Mouse (Mus musculus): ENCODE data around the gene Abcf2.
"Not testable (repeated sequence)": the region's sequence is repeated elsewhere in the genome, so short reads cannot be mapped to it uniquely, and the experiment has no call there.

The Abcf2 gene

GRCm38 (mm10) chr5:24586547-24587199, 9.4 kb upstream of the Abcf2 start, which contains the start of gene Chpf2:
Chpf2 (plus strand) TSS chr5:24586741.
- CTCF ChIA-PET, result interaction anchor here (0.6 to 2.2 kb wide), 3 partner anchors 10 to 102 kb away, joined by 3 to 9 read pairs (median 3); no protein-coding TSS in a partner anchor

GRCm38 (mm10) chr5:24586106-24586505, 8.8 kb upstream of the Abcf2 start:
- CTCF ChIA-PET, result interaction anchor here (2.2 kb wide), 1 partner anchor 11 kb away, joined by 9 read pairs; no protein-coding TSS in a partner anchor

GRCm38 (mm10) chr5:24578109-24578963, 1.1 kb upstream of the Abcf2 start:
- CTCF ChIA-PET, result no interaction called here

GRCm38 (mm10) chr5:24576801-24577182, 475 bp downstream of the Abcf2 start:
- CTCF ChIA-PET, result no interaction called here

GRCm38 (mm10) chr5:24575948-24576347, 1.3 kb downstream of the Abcf2 start:
- CTCF ChIA-PET, result no interaction called here

DNA sequence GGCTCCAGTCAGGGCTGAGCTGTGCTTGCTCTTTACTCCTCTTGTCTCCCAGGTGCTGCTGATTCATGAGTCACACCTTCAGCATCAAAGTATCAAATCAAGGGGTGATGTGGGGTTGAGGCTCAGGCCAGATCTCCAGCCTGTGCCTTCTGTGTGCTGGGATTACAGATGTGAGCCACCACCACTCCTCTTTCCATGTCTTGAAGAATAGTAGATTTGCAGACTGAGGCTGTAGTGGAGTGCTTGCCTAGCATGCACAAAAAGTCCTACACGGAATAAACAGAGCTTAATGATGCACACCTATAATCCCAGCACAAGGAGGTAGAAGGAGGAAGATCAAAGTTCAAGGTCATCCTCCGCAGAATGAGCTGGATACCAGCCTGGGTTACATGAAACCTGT, 20.6 kb downstream of the Abcf2 start, which contains the start of gene 4931409K22Rik:
4931409K22Rik (minus strand) TSS at position 101 of the 400 bp plus-strand sequence.
- CTCF ChIA-PET, result no interaction called here

- CTCF ChIA-PET, result not testable (repeated sequence)
These were observed 21.9 kb downstream of the Abcf2 start for GRCm38 (mm10) chr5:24555335-24555734.

DNA sequence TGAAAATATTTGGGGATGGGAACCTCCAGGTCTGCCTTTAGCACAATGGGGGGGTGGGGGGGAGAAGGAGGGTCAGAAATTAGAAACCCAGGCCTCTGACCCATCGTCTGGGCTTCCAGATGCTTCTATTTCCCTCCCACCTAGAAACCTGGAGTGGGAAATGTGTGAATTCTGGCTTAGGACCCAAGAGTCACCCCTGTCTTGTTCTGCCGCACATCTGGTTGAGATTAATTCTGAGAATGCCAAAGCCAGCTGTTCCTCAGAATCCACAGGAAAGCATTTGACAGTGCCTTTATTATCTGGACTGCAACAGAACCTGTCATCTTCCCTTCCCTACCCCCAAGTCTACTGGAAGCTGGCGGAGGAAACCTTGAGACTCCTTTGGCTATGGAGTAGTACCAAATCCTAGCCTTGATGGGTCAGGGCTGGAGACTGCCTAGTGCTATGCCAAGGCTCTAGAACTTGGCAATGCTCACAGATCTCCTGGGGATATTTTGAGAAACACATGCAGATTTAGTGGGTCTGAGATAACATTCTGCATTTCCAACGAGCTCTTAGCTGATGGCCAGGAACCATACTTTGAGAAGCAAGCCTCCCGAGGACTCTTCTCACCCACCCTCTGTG, 23.5 kb downstream of the Abcf2 start:
- CTCF ChIA-PET, result no interaction called here

- CTCF ChIA-PET, result no interaction called here
These were observed 26.0 kb downstream of the Abcf2 start for GRCm38 (mm10) chr5:24551317-24551688.

GRCm38 (mm10) chr5:24550598-24551316, 26.5 kb downstream of the Abcf2 start:
- CTCF ChIA-PET, result no interaction called here

DNA sequence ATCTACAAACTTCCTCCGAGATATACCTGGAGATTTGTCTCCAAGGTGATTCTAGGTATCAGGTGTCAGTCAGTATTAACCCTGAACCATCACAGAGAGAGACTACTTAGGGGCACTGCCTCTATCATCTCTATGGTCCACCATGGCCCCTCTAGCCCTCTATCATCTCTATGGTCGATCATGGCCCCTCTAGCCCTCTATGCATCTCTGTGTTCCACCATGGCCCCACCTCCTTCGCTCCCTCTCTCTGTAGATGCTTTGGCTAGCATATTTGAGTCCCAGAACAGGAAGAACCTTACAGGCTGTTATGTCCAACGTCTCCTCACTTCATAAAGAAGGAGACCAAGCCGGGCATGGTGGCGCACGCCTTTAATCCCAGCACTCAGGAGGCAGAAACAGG, 34.6 kb downstream of the Abcf2 start:
- CTCF ChIA-PET, result no interaction called here

GRCm38 (mm10) chr5:24541144-24541569, 36.1 kb downstream of the Abcf2 start:
- CTCF ChIA-PET, result interaction anchor here (0.6 kb wide), 2 partner anchors 27 to 59 kb away, joined by 3 to 4 read pairs; no protein-coding TSS in a partner anchor

- CTCF ChIA-PET, result interaction anchor here (0.6 kb wide), 2 partner anchors 58 to 239 kb away, joined by 3 to 4 read pairs; no protein-coding TSS in a partner anchor
These were observed 36.7 kb downstream of the Abcf2 start, which contains the start of gene Asb10 for GRCm38 (mm10) chr5:24540387-24541143. Asb10 (minus strand) TSS chr5:24540978.

DNA sequence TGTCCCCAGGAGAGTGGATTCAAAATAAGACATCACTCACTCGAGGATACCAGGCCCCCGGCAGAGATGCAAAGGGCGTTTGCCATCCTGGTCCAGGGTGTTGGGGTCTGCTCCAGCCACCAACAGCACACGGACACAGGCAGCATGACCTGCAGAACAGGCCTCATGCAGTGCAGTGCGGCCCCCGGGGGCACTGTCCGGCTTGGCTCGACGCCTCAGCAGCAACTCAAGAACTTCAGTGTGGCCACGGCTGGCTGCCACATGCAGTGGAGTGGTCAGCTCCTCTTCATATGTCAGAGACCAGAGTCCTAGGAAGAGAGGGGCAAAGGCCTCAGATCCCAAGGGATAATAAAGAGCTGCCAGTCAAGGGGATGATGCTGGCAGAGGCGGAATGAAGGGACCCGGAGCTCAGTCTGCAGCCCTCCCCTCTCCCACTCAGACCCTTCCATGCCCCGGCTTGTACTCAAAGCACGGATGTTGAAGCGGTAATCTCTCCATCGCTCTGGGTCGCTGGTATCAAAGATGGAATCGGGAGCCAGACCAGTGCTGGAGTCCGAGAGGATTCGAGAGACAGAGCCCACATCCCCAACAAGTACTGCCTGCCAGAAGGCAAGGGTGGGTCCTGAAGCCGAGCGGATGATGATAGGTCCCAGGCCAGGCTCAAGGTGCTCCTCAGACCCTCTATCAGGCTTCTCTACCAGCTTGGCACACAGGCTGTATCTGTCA, 37.5 kb downstream of the Abcf2 start:
- CTCF ChIA-PET, result interaction anchor here (0.6 kb wide), 1 partner anchor 240 kb away, joined by 4 read pairs; no protein-coding TSS in a partner anchor

DNA sequence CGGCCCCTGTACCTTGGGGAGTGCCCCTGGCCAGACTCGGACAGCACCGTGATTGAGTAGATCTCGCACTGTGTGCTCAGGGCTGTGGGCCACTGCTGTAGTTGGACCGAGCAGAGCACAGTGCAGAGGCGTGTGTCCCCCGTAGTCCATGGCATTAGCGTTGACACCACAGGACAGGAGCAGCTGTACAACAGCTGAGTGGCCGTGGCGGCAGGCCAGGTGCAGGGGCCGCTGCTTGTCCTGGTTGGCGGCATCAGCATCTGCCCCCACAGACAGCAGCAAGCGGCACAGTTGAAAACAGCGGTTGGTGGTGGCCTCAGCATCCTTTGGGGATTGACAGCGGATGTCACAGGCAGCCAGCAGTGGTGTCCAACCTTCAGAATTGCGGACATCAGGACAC, 39.6 kb downstream of the Abcf2 start:
- CTCF ChIA-PET, result no interaction called here

- CTCF ChIA-PET, result interaction anchor here (0.7 kb wide), 1 partner anchor 14 kb away, joined by 3 read pairs; no protein-coding TSS in a partner anchor
These were observed 40.8 kb downstream of the Abcf2 start for GRCm38 (mm10) chr5:24536511-24536910.

DNA sequence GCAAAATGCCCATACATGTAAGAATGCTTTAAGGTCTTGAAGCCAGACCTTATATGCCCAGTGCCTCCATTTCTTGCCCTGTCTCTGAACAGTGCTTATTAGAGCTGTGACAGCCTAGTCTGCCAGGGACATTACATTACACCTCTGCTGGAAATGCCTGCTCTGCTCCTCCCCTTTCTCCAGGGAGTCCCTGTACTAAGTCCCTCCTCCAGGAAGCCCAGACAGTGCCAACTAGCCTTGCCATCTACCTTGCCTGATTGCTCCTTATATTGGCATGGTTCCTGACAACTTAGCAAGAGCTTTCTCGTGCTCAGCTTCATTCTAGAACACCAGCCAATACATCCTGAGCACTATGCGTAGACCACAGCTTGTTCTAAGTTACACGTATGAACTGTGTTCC, 41.5 kb downstream of the Abcf2 start:
- CTCF ChIA-PET, result no interaction called here

DNA sequence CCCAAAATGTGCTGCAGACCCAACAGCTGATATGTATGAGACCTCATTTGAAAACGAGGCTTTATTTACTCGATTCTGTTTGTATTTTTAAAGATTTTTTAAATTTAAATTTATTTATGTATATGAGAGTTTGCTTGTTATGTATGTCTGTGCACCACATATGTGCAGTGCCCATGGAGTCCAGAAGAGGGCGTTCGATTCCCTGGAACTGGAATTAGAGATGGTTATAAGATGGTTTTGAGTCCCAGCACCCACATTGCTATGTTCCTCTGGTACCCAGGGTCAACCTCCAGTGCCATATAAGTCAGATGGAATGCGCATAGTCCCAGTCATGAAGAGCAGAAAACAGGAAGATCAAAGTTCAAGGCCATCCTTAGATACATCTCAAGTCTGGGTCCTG, 43.0 kb downstream of the Abcf2 start:
- CTCF ChIA-PET, result interaction anchor here (0.7 to 0.8 kb wide), 2 partner anchors 51 to 758 kb away, joined by 3 read pairs; no protein-coding TSS in a partner anchor

DNA sequence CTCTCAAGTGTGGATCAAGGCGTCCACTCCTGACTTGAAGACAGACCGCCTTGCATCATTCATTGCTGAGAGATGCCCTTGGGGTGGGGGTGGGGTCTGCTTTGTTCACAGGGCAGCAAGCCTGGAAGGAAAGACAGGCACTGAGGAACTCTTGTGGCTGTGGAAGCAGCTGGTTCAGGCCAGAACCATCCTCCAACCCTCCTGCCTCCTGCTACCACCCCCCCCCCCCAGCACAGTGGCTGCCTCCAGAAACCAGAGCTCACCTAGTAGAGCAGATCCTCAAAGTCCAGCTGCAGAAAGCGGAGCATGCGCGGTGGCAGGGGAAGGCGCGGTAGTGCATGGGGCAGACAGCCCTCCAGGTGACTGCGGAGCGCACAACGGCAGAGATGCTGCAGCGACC, 43.9 kb downstream of the Abcf2 start:
- CTCF ChIA-PET, result interaction anchor here (0.6 kb wide), 1 partner anchor 237 kb away, joined by 4 read pairs; no protein-coding TSS in a partner anchor
